Mouse (Mus musculus) skeletal muscle tissue, adult 2 months (tissue): Measurements from ENCODE around the gene Vezt.

Experiments used
- DNase-seq: peaks from one replicate; pipeline ENCODE4 v3.0.0-alpha.2; 2012; ENCODE audit warnings: low read depth, low spot score

The Vezt gene

GRCm38 (mm10) chr10:94037596-94037995, 2.0 kb upstream of the Vezt start:
- DNase-seq = no peak

- no peak for DNase-seq
Measured at GRCm38 (mm10) chr10:94037196-94037595, 1.6 kb upstream of the Vezt start.

- DNase-seq = no peak
Measured at GRCm38 (mm10) chr10:94036375-94036758, 750 bp upstream of the Vezt start.

- no peak for DNase-seq
Measured at GRCm38 (mm10) chr10:94034876-94035657, 550 bp downstream of the Vezt start.

GRCm38 (mm10) chr10:94031164-94031563, 4.5 kb downstream of the Vezt start:
- no peak for DNase-seq

GRCm38 (mm10) chr10:94028493-94028892, 7.1 kb downstream of the Vezt start:
- no peak for DNase-seq

GRCm38 (mm10) chr10:94025079-94025478, 10.5 kb downstream of the Vezt start:
- no peak for DNase-seq

- DNase-seq = no peak
Measured at GRCm38 (mm10) chr10:94021059-94021458, 14.6 kb downstream of the Vezt start.

- no peak for DNase-seq
Measured at GRCm38 (mm10) chr10:94020587-94020986, 15.0 kb downstream of the Vezt start.

GRCm38 (mm10) chr10:94017455-94017854, 18.2 kb downstream of the Vezt start:
- DNase-seq = no peak

GRCm38 (mm10) chr10:94014200-94014599, 21.4 kb downstream of the Vezt start:
- no peak for DNase-seq

- DNase-seq = peak; percentile 28
Measured at GRCm38 (mm10) chr10:94013196-94013595, 22.4 kb downstream of the Vezt start.

GRCm38 (mm10) chr10:94011024-94011423, 24.6 kb downstream of the Vezt start:
- DNase-seq = no peak

- no peak for DNase-seq
Measured at GRCm38 (mm10) chr10:94009991-94010679, 25.5 kb downstream of the Vezt start.

- DNase-seq = no peak
Measured at GRCm38 (mm10) chr10:94008356-94008755, 27.3 kb downstream of the Vezt start.

GRCm38 (mm10) chr10:94000223-94000622, 35.4 kb downstream of the Vezt start:
- no peak for DNase-seq

- DNase-seq = no peak
Measured at GRCm38 (mm10) chr10:93999357-93999756, 36.3 kb downstream of the Vezt start.

- no peak for DNase-seq
Measured at GRCm38 (mm10) chr10:93995100-93995499, 40.5 kb downstream of the Vezt start.

- DNase-seq = no peak
Measured at GRCm38 (mm10) chr10:93994136-93994535, 41.5 kb downstream of the Vezt start.

GRCm38 (mm10) chr10:93985357-93985756, 50.3 kb downstream of the Vezt start:
- no peak for DNase-seq

- no peak for DNase-seq
Measured at GRCm38 (mm10) chr10:93969306-93969705, 66.3 kb downstream of the Vezt start.

GRCm38 (mm10) chr10:93967486-93967885, 68.1 kb downstream of the Vezt start:
- no peak for DNase-seq

- DNase-seq = no peak
Measured at GRCm38 (mm10) chr10:93954023-93954422, 81.6 kb downstream of the Vezt start.
